Mouse (Mus musculus): Measurements from ENCODE around the gene Lrrc3c. TPM values are rescaled to one million over a fixed set of nuclear protein-coding genes. Genes with fewer than 3 reads are reported as not detected.
A peak's percentile ranks its signal among the peaks of the same experiment; 100 is the strongest.

Lrrc3c gene
- total RNA-seq, 2 experiments from 2014 or later = not detected

DNA sequence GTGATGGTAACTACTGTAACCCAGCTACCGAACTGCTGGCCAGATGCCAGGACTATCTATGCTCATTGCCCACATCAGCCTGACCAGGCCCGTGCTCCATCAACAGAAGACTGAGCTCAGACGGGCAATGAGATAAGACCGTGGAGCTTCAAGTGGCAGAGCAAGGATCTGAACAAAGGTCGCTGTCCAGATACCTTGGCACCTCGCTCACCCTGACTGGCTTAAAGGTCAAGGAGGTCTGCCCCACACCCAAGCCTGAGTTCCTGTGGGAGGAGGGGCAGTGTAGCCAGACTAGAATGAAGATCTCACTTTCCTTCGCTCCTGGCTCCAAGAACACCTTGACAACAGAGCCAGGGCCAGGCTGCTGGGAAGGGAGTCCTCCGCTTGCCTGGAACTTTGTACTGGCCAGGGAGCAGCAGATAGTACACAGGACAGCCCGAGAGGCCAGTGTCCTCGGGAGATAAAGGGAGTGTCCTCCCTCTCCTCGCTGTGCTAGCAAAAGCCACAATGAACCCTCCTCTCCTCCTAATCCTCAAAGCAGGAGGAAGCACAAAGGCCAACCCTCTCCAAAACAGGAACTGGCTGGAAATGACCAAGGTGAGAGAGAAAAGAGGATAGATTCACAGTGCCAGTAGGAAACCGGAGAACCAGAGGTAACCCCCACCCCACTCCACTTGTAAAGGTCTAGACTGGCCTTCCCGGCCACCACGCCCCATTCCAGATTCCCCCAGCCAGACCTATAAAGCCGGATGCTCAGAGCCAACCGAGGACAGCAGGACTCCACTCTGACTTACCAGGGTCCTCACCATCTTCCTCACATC lies 17.6 kb upstream of the Lrrc3c start:
- intact Hi-C loops (cut with DNase I) = no loop called here
- no peak for TF ChIP-seq CTCF (IDR thresholded peaks at IDR 0.05)
- DNase-seq (ENCODE audit: extremely low spot score in 1 of 2, low spot score in 2 of 2) = no peak
- H3K4me3 ChIP-seq = no peak overlapping the region
- no peak overlapping the region for H3K27ac ChIP-seq

DNA sequence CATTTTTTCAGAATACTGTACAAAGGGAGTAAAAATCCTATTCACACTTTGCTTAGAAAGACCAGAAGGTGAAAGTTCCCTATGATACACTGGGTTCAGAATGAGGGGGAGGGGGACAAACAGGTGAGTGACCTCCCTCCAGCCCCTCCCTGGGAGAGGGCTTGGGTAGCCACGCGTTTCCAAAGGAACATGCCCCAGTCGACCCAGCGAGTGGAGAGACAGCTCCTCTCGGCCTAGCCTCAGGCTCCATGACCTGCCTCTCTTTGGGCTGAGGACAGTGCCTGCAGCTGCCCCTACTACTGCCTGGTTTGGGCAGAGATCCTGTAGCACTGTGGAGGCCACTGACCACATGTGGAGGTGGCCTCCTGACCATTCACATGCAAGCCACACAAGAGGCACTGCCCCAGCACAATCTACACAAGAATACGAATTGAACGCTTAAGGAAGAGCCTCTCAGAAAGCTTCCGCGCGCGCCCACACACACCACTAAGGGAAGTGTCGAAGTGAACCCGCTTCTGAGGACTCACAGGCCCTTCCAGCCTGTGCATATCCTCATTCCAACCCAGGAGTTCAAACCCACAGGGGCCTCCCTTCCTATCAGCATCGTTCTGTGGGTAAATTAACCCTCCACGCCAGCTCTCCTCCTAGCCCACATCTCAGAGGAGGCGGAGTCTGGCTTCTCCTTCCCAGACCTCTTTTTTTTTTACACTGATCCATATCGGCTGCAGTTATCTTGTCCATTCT lies 16.6 kb upstream of the Lrrc3c start:
- DNase-seq (ENCODE audit: extremely low spot score in 1 of 2, low spot score in 2 of 2) = no peak
- TF ChIP-seq CTCF (IDR thresholded peaks at IDR 0.05) = no peak
- intact Hi-C loops (cut with DNase I) = no loop called here

DNA sequence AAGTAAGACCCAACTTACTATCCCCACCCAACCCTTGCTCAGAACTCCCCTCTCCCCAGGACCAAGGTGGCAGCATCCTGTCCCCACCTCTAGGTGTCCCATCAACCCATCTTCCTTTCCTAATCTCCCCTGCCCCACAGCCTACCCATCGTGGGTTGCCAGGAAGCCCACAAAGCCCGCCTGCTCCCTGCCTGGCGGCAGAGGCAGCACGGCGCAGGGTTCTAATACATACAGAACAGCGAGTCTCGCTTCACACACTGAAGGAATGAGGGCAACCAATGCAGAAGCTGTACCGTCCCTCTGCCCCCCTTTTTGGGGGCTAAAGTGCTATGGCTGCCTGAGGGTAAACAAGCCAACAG lies 16.1 kb upstream of the Lrrc3c start:
- intact Hi-C loops (cut with DNase I) = no loop called here
- no peak for DNase-seq (ENCODE audit: extremely low spot score in 1 of 2, low spot score in 2 of 2)
- H3K4me3 ChIP-seq = no peak overlapping the region
- no peak for TF ChIP-seq CTCF (IDR thresholded peaks at IDR 0.05)
- no peak overlapping the region for H3K27ac ChIP-seq

More for the DNA sequence above, 16.6 kb upstream of the Lrrc3c start:
- Histone ChIP-seq H3K27ac (no peak overlapping the region), H3K4me3 (no peak overlapping the region)

DNA sequence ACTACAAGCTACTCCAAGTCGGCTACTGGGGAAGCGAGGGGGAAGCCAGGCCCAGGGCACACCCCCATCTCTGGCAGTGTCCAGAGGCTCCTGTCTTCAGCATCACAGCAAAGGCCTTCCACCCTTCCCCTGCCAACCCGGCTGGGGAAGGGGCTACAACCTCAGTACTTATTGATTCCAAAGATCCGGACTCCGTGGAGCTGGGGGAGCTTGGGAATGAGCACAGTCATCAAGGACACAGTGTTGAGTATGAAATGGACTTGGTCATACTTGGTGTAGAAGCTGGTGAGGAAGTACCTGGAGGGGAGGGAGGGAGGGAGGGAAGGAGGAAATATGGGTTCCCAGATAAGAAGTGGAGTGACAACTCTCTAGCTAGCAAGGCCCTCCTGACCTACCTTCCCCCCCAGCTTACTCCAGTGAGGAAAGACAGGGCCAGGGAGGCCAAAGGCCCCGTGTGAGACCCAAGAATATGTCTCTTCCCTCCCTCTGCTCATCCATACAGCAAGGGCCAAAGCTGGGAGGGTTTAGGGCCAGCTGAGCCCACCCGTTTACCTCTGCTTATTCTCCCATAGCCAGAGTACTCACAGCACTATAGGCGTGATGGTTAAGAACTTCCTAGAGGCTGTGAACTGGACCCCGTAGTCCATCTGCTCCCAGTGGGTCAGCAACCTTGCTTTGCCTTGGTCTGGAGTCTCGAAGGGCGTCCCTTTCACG lies 15.4 kb upstream of the Lrrc3c start:
- H3K27ac ChIP-seq = no peak overlapping the region
- no peak for DNase-seq (ENCODE audit: extremely low spot score in 1 of 2, low spot score in 2 of 2)
- H3K4me3 ChIP-seq = no peak overlapping the region
- TF ChIP-seq CTCF (IDR thresholded peaks at IDR 0.05) = no peak
- intact Hi-C loops (cut with DNase I) = no loop called here

DNA sequence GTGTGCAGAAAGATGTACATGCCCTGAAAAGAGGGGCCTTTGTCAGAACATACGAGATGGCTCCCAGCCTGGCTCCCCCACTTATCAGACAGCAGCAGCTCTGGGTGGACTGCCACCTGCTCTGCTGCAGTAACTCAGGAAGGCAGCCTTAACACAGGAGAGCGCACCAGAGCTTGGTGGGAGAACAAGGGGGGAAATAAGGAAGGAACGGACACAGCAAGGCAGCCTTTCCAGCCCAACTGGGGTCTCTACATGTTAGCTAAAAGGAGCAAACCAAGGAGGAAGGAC lies 14.9 kb upstream of the Lrrc3c start:
- intact Hi-C loops (cut with DNase I) = no loop called here
- no peak for TF ChIP-seq CTCF (IDR thresholded peaks at IDR 0.05)
- H3K4me3 ChIP-seq = no peak overlapping the region
- no peak overlapping the region for H3K27ac ChIP-seq
- no peak for DNase-seq (ENCODE audit: extremely low spot score in 1 of 2, low spot score in 2 of 2)

DNA sequence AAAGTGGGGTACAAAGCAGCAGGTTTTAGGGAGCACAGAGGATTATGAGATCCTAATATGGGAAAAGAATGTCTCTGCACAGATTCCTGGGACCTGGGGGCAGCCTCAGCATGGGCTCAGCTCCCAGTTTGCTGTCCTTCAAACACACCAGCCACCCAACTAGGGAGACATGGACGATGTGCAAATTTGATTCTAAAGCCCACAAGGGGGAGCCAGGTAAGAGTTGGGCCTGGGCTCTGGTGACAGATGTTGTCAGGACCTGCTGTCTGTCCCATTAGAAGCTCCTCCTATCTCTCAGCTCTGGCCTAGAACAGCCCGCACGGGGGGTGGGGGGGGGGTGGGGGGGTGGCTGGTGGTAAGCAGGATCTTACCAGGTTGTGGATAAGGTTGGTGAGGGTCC lies 14.5 kb upstream of the Lrrc3c start:
- no peak for DNase-seq (ENCODE audit: extremely low spot score in 1 of 2, low spot score in 2 of 2)
- no peak; the same call in 1 of the 2 replicates for TF ChIP-seq CTCF (IDR thresholded peaks at IDR 0.05)
- Histone ChIP-seq H3K4me3 (no peak overlapping the region), H3K27ac (no peak overlapping the region)
- intact Hi-C loops (cut with DNase I) = no loop called here

DNA sequence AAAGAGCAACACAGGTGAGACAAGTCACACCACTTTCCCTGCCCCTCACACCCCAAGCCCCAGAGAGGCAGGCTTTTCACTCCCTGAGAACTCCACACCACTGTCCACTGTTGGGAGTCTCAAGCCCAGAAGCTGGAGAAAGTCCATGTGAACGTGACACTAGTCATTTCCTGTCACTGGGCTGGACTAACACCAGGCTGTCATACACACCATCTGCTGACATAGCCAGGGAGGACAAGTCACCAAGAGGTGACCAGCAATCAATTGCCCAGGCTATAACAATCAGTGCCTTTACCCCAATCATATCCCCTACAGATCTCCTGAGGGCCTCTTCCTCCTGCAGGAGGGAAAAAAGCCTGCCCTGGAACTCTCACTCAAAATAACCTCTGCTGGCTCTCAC lies 13.9 kb upstream of the Lrrc3c start:
- no peak for DNase-seq (ENCODE audit: extremely low spot score in 1 of 2, low spot score in 2 of 2)
- intact Hi-C loops (cut with DNase I) = no loop called here
- H3K27ac ChIP-seq = no peak overlapping the region
- H3K4me3 ChIP-seq = no peak overlapping the region
- no peak for TF ChIP-seq CTCF (IDR thresholded peaks at IDR 0.05)

DNA sequence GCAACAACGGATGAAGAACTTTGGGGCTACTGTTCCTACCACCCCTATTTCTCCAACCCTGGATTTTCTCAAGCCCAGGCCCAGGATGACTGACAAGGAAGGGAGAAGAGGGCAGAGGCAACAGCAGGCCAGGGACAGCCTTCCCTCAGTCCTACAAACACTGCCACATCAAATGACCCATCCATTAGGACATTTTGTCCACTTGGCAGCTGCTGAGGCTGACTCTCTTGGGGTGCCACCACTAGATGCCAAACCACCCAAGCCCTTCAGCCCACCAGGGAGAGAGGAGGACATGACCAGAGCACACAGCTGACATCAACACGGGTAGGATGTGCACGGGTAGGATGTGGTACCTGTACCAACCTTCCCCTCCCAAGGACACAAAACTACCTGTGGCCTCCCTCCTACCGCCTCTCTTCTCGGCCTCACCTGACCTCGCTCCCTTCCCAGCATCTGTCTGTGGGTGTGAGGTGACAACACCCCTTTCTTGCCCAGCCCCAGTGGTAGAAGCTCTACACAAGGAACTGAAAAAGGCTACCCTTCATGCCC lies 13.4 kb upstream of the Lrrc3c start:
- no peak for DNase-seq (ENCODE audit: extremely low spot score in 1 of 2, low spot score in 2 of 2)
- TF ChIP-seq CTCF (IDR thresholded peaks at IDR 0.05) = no peak
- intact Hi-C loops (cut with DNase I) = loop anchor here (5.0 kb wide), 1 partner anchor 227 kb away; the partner anchor contains the start of gene Stard3
- H3K4me3 ChIP-seq = no peak overlapping the region
- no peak overlapping the region for H3K27ac ChIP-seq

DNA sequence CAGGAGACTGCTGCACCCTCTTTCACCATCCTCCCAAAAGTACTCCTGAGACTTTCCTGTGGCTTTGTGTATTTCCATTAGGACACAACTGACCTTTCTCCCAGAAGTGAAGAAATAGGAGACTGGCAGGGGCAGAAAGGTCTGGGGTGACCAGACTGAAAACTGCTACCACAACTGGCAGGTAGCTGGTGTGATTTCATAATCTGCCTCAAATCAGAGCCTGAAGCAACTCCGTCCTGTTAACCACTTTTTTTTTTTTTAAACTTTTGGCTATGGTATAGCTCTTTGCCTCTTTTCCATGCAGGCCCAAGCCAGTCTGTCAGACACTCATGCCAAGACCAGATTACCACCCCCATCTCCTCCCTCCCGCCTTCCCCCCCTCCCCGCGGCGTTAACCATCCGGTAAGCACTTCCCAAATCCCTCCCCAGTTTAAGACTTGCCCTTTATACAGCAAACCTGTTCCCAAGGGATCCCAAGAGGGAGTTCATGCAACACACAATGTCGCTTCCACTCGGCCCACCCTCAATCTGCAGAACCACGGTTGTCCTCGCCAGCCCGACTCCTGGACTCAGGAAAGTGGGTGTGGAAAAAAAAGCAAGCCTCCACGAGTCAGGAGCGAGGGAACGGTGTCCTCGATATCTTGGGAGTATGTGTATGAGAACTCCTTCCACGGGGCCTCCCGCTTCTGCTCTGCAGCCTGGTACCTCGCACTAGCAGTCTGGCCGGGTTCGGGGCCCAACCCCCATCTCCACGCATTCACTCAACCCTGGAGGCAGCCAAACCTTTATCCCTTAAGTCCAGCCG lies 11.8 kb upstream of the Lrrc3c start:
- H3K4me3 ChIP-seq = peak overlapping the region; percentile 79
- TF ChIP-seq CTCF (IDR thresholded peaks at IDR 0.05) = no peak
- DNase-seq (ENCODE audit: extremely low spot score in 1 of 2, low spot score in 2 of 2) = no peak
- H3K27ac ChIP-seq = peak overlapping the region; percentile 86
- intact Hi-C loops (cut with DNase I) = loop anchor here (2.0 to 5.0 kb wide), 2 partner anchors 35 to 229 kb away; partner anchors contain the start of genes Stard3 and Zpbp2

DNA sequence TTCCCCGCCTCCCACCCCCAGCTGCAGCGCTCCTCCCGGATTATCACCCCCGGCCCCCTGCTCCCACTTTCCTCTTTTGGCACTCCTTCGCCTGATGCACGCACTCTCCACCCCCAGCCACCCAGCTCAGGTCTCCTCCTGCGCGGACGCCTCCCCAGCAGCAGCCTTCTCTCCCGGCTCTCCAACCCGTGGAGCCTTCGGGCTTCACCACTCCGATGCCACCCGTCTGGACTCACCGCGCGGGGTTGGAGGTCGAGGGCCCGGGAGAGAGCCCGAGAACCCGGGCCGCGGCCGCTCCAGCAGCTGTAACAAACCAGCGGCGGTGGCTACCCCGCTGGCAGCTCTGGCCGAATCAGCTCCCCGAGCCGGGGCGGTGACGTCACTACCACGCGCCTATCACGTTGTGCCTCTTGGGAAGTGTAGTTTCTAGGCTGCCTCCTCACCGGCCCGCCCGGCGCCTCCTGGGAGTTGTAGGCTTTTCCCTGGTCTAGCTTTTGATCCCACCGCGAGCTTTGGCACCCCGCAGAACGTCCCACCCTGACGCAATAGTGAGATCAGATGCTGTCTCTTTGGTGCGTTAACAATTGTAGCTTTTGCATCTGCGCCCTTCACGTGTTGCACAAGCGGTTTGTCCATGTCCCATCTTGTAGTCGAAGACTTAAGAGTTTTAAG lies 11.1 kb upstream of the Lrrc3c start, which contains the start of gene Ormdl3:
Ormdl3 (minus strand) TSS at position 477 of the 672 bp plus-strand sequence.
- H3K27ac ChIP-seq = peak within 1 kb of the TSS; percentile 86
- no peak for TF ChIP-seq CTCF (IDR thresholded peaks at IDR 0.05)
- DNase-seq (ENCODE audit: extremely low spot score in 1 of 2, low spot score in 2 of 2) = peak; percentile 98 to 99
- peak within 1 kb of the TSS; percentile 79 for H3K4me3 ChIP-seq
- intact Hi-C loops (cut with DNase I) = loop anchor here (2.0 to 5.0 kb wide), 2 partner anchors 36 to 230 kb away; partner anchors contain the start of genes Stard3 and Zpbp2

All from left cerebral cortex, adult 2 months (tissue).